Comparison of ENCODE assay signal across 30 mouse cellular contexts in genomic region chr10:43152643-43153042, GRCm38 (mm10). TPM values are rescaled to one million over a fixed set of nuclear protein-coding genes. Genes with fewer than 3 reads are reported as not detected.
DNase-seq lines count a peak whose midpoint lies in the region; ATAC-seq and TF ChIP-seq lines count a peak whose summit lies in the region.
"Had no signal": no experiment of that assay in that cellular context is flagged by ENCODE, and none has a peak within 500 bp of the region (broad histone marks: within the 10 kb centered on the region; RNA-seq: fewer than 3 reads in every experiment).

No protein-coding gene starts in this region.

- no peak overlapping the region for H3ac ChIP-seq in C2C12 (ENCODE audit: control insufficient read depth, insufficient read length, low read depth)

- H3K27me3 ChIP-seq in kidney, postnatal 0 days (ENCODE audit: insufficient read depth, low read length) = no peaks in the 10 kb centered on the region
- no peaks in the 10 kb centered on the region for H3K27me3 ChIP-seq in kidney, embryonic 14.5 days (ENCODE audit: control insufficient read depth, insufficient read depth, low read length)
- H3K27me3 ChIP-seq in C2C12 (ENCODE audit: control insufficient read depth, insufficient read depth, insufficient read length) = no peaks in the 10 kb centered on the region
- no peaks in the 10 kb centered on the region for H3K27me3 ChIP-seq in liver, embryonic 11.5 days (replicated peaks; ENCODE audit: control insufficient read depth, insufficient read depth, low read length)
- H3K27me3 ChIP-seq: forebrain, embryonic 12.5 days; forebrain, embryonic 15.5 days; heart, embryonic 15.5 days; hindbrain, embryonic 13.5 days; intestine, embryonic 15.5 days had no signal

- no peak overlapping the region for H3K9ac ChIP-seq in kidney, postnatal 0 days (ENCODE audit: low read depth, low read length)
- H3K9ac ChIP-seq in kidney, embryonic 14.5 days (ENCODE audit: low read depth, low read length) = no peak overlapping the region
- no peak overlapping the region for H3K9ac ChIP-seq in liver, embryonic 11.5 days (ENCODE audit: low read depth, low read length)
- H3K9ac ChIP-seq: forebrain, embryonic 12.5 days; forebrain, embryonic 15.5 days; heart, embryonic 15.5 days; hindbrain, embryonic 13.5 days; intestine, embryonic 15.5 days had no signal

- no peaks in the 10 kb centered on the region for H3K4me1 ChIP-seq in kidney, postnatal 0 days (replicated peaks; ENCODE audit: insufficient read depth, low read length)
- 0 out of 2 replicates have a peak, but pooled peaks cover 7% of the 10 kb centered on the region for H3K4me1 ChIP-seq in kidney, embryonic 14.5 days (ENCODE audit: control insufficient read depth, insufficient read depth, low read length)
- no peaks in the 10 kb centered on the region for H3K4me1 ChIP-seq in liver, embryonic 11.5 days (replicated peaks; ENCODE audit: control insufficient read depth, insufficient read depth, low read length)

- H3K4me3 ChIP-seq in kidney, postnatal 0 days (replicated peaks; ENCODE audit: low read depth, low read length) = no peak overlapping the region
- no peak overlapping the region for H3K4me3 ChIP-seq in kidney, embryonic 14.5 days (ENCODE audit: low read length)
- H3K4me3 ChIP-seq in C2C12 (ENCODE audit: insufficient read depth, poor library complexity, severe bottlenecking) = no peak overlapping the region
- no peak overlapping the region for H3K4me3 ChIP-seq in liver, embryonic 11.5 days (ENCODE audit: low read depth, low read length)
- H3K4me3 ChIP-seq: erythroblast, embryonic 14.5 days; forebrain, embryonic 12.5 days; forebrain, embryonic 15.5 days; heart, embryonic 15.5 days; hindbrain, embryonic 10.5 days; hindbrain, embryonic 13.5 days; intestine, embryonic 15.5 days had no signal

- 66% methylated on average over 8 of the region's 8 CpGs for WGBS in kidney, postnatal 0 days
- 58% methylated on average over 8 of the region's 8 CpGs for WGBS in kidney, embryonic 14.5 days
- 78% methylated on average over 8 of the region's 8 CpGs for WGBS in liver, embryonic 11.5 days

- no peak for ATAC-seq in kidney, postnatal 0 days (replicated peaks; ENCODE audit: low FRiP score, low read depth)
- ATAC-seq in kidney, embryonic 14.5 days (ENCODE audit: low FRiP score, low TSS enrichment) = no peak
- ATAC-seq in liver, embryonic 11.5 days (replicated peaks; ENCODE audit: low FRiP score) = no peak
- ATAC-seq: CD4-positive, CD25-positive, alpha-beta regulatory T cell, adult 4 months; forebrain, embryonic 15.5 days; hindbrain, embryonic 16.5 days; intestine, embryonic 15.5 days had no signal

- H3K36me3 ChIP-seq in kidney, postnatal 0 days (ENCODE audit: insufficient read depth, low read length) = no peaks in the 10 kb centered on the region
- H3K36me3 ChIP-seq in kidney, embryonic 14.5 days (ENCODE audit: control insufficient read depth, insufficient read depth, low read length) = no peaks in the 10 kb centered on the region; the same call in 1 of the 2 replicates
- no peaks in the 10 kb centered on the region for H3K36me3 ChIP-seq in C2C12 (ENCODE audit: control insufficient read depth, insufficient read depth)
- no peaks in the 10 kb centered on the region for H3K36me3 ChIP-seq in liver, embryonic 11.5 days (ENCODE audit: control insufficient read depth, insufficient read depth, low read length)
- H3K36me3 ChIP-seq: heart, embryonic 15.5 days; intestine, embryonic 15.5 days had no signal

- no peak overlapping the region for H3K27ac ChIP-seq in kidney, postnatal 0 days
- H3K27ac ChIP-seq in kidney, embryonic 14.5 days (ENCODE audit: low read depth, low read length) = no peak overlapping the region
- no peak overlapping the region for H3K27ac ChIP-seq in liver, embryonic 11.5 days (ENCODE audit: low read depth, low read length)
- H3K27ac ChIP-seq: forebrain, embryonic 12.5 days; forebrain, embryonic 15.5 days; heart, embryonic 15.5 days; hindbrain, embryonic 10.5 days; hindbrain, embryonic 13.5 days; intestine, embryonic 15.5 days had no signal

- no peaks in the 10 kb centered on the region for H3K79me3 ChIP-seq in C2C12 (ENCODE audit: low read depth)

- no peaks in the 10 kb centered on the region for H3K9me3 ChIP-seq in kidney, postnatal 0 days (replicated peaks; ENCODE audit: low read length)
- no peaks in the 10 kb centered on the region for H3K9me3 ChIP-seq in kidney, embryonic 14.5 days (ENCODE audit: control insufficient read depth, low read length)
- H3K9me3 ChIP-seq in liver, embryonic 11.5 days (ENCODE audit: control insufficient read depth, low read length) = no peaks in the 10 kb centered on the region
- H3K9me3 ChIP-seq: forebrain, embryonic 12.5 days; forebrain, embryonic 15.5 days; heart, embryonic 15.5 days; hindbrain, embryonic 10.5 days; hindbrain, embryonic 13.5 days; intestine, embryonic 15.5 days had no signal

- TF ChIP-seq CTCF in kidney, postnatal 0 days (IDR thresholded peaks at IDR 0.05; ENCODE audit: low read depth) = no peak
- no peak for TF ChIP-seq CTCF in C2C12 (IDR thresholded peaks at IDR 0.05; ENCODE audit: control insufficient read depth, insufficient read depth, insufficient read length)

- H3K4me2 ChIP-seq in kidney, postnatal 0 days (ENCODE audit: low read length) = no peak overlapping the region
- H3K4me2 ChIP-seq in kidney, embryonic 14.5 days (replicated peaks; ENCODE audit: low read depth, low read length) = no peak overlapping the region
- no peak overlapping the region for H3K4me2 ChIP-seq in liver, embryonic 11.5 days
- H3K4me2 ChIP-seq: forebrain, embryonic 12.5 days; forebrain, embryonic 15.5 days; heart, embryonic 11.5 days; heart, embryonic 15.5 days; hindbrain, embryonic 13.5 days; intestine, embryonic 15.5 days had no signal

- peak; percentile 40 for DNase-seq in gastrocnemius, adult 18-20 months (ENCODE audit: low spot score)
- DNase-seq in gastrocnemius, postnatal 25 days = no peak
- DNase-seq in kidney, postnatal 0 days (ENCODE audit: low spot score) = peak; percentile 36
- peak; percentile 59 for DNase-seq in skeletal muscle tissue, adult 2 months (ENCODE audit: low read depth, low spot score)
- no peak for DNase-seq in liver, embryonic 11.5 days (ENCODE audit: low spot score)
- DNase-seq: adrenal gland, adult 8-10 months; adrenal gland, postnatal 25 days; B cell, adult 2 months; cerebellum, adult 11-12 months; cerebellum, adult 8-10 months; cerebellum, postnatal 10 days; cerebellum, postnatal 36 days; embryo, embryonic 11 days; gastrocnemius, postnatal 14 days; heart, postnatal 10 days; heart, postnatal 36 days had no signal

- no peaks in the 10 kb centered on the region for H3K79me2 ChIP-seq in C2C12 (ENCODE audit: control insufficient read depth, insufficient read depth)

TF ChIP-seq in C2C12, 6 proteins besides CTCF, POLR2A, EP300 and RAD21:
- TF ChIP-seq USF1 (IDR thresholded peaks at IDR 0.05; ENCODE audit: low read depth) (peak; percentile 34), MYOD1 (IDR thresholded peaks at IDR 0.05; ENCODE audit: control insufficient read depth, insufficient read length, low read depth) (no peak)

RNA-seq across cellular contexts. Expression of gene Sobp, which starts 21.7 kb away (rescaled TPM):
- 10 to 100 TPM; 29.6 to 36.3 TPM for total RNA-seq in gastrocnemius, adult 18-20 months (2021)
- 10 to 100 TPM; 22.7 to 24.3 TPM for total RNA-seq in gastrocnemius, postnatal 25 days (2021)
- 0.91 and 1.2 TPM in 2 replicates for polyA plus RNA-seq in kidney, postnatal 0 days (2015; fragmentation: Nextera tagmentation; extraction: Ambion mirVana)
- 3.9 and 4.0 TPM in 2 replicates for polyA plus RNA-seq in kidney, embryonic 14.5 days (2014; fragmentation: Nextera tagmentation; extraction: Ambion mirVana)
- polyA plus RNA-seq in C2C12 (2012; fragmentation: generic; extraction: Trizol) = 1.2 TPM
- 0.44 and 0.45 TPM in 2 replicates for polyA plus RNA-seq in liver, embryonic 11.5 days (2014; fragmentation: Nextera tagmentation; extraction: Ambion mirVana)
- total RNA-seq: granulocyte monocyte progenitor cell, adult 5-6 weeks; MEL had no signal
- polyA plus RNA-seq: CD4-positive, CD25-positive, alpha-beta regulatory T cell, adult 4 months; erythroblast, embryonic 14.5 days had no signal

RNA-seq across cellular contexts. Expression of gene 9030612E09Rik, which starts 21.9 kb away (rescaled TPM):
- total RNA-seq in gastrocnemius, adult 18-20 months (2021) = 1 to 10 TPM; 2.0 to 2.1 TPM
- total RNA-seq in gastrocnemius, postnatal 25 days (2021) = 1 to 10 TPM; 1.9 to 2.6 TPM
- 0.62 and 0.68 TPM in 2 replicates for polyA plus RNA-seq in kidney, postnatal 0 days (2015; fragmentation: Nextera tagmentation; extraction: Ambion mirVana)
- 0.87 and 1.6 TPM in 2 replicates for polyA plus RNA-seq in kidney, embryonic 14.5 days (2014; fragmentation: Nextera tagmentation; extraction: Ambion mirVana)
- 0.22 TPM for polyA plus RNA-seq in C2C12 (2012; fragmentation: generic; extraction: Trizol)
- not detected in 2 replicates for polyA plus RNA-seq in liver, embryonic 11.5 days (2014; fragmentation: Nextera tagmentation; extraction: Ambion mirVana)
- total RNA-seq: granulocyte monocyte progenitor cell, adult 5-6 weeks; MEL had no signal
- polyA plus RNA-seq: CD4-positive, CD25-positive, alpha-beta regulatory T cell, adult 4 months; erythroblast, embryonic 14.5 days had no signal

Comparison
In these comparisons a context has a peak if more than half of its experiments do, and no peak if none do; other contexts are left out.
1. DNase-seq: peak in gastrocnemius, adult 18-20 months (single experiment), kidney, postnatal 0 days (single experiment) and skeletal muscle tissue, adult 2 months (single experiment); none in gastrocnemius, postnatal 25 days (single experiment) and liver, embryonic 11.5 days (single experiment).